Mouse (Mus musculus) G1E (cell line): ENCODE data around the gene Zbtb25.

Experiments used
- CTCF ChIP-seq: IDR thresholded peaks from 2 replicates; pipeline ENCODE4 v1.5.1; 2012; ENCODE audit warnings: low read depth, low read length, inconsistent platforms, mixed read lengths
- GATA1 ChIP-seq: IDR thresholded peaks from 2 replicates; pipeline ENCODE4 v1.6.1; 2012; ENCODE audit warnings: borderline replicate concordance, low read length, inconsistent platforms, mixed read lengths
- GATA2 ChIP-seq: IDR thresholded peaks from 2 replicates; pipeline ENCODE4 v1.6.1; 2012; ENCODE audit warnings: low read depth, low read length, inconsistent platforms, borderline replicate concordance
- POLR2AphosphoS5 ChIP-seq: IDR thresholded peaks from 2 replicates; pipeline ENCODE4 v1.6.1; 2012; ENCODE audit warnings: low read depth, low read length, inconsistent platforms; ENCODE audit not compliant: insufficient replicate concordance
- TAL1 ChIP-seq: conservative IDR thresholded peaks from 2 replicates; pipeline ENCODE4 v1.6.1; 2012; ENCODE audit warnings: low read depth, low read length, inconsistent platforms, mixed read lengths

DNA sequence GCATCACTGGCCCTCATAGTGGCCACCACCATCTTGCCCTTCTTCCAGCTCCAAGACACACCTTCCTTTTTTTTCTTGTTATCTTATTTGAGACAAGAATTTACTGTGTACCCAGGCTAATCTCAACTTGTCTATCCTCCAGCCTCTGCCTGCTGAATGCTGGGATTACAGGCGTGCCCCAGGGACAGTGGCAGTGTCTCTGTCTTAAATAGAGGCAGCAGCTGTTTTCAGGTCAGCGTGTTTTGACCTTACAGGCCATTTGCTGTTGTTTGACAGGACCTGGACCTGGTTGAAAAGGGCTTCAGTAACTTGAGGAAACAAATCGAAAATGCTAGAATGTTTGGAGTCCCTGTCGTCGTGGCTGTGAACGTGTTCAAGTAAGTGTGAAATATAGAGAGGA is 58.8 kb downstream of the Zbtb25 start:
- TF ChIP-seq CTCF (no peak), GATA1 (no peak), POLR2AphosphoS5 (no peak), TAL1 (no peak), GATA2 (no peak)
